Mouse (Mus musculus) monocyte, adult 5-6 weeks (primary cell): ENCODE measurements around the gene Ednrb. TPM values are rescaled to one million over a fixed set of nuclear protein-coding genes. Genes with fewer than 3 reads are reported as not detected.

ENCODE experiments used
- ATAC-seq: fragments of 153-309, 156-312 bp; replicated peaks from 2 replicates; pipeline ENCODE4 v1.8.0; 2017; ENCODE audit warnings: mild to moderate bottlenecking; ENCODE audit not compliant: low TSS enrichment, insufficient number of reproducible peaks, severe bottlenecking, poor library complexity, low FRiP score
- total RNA-seq: library from RNA; stranded (forward); fragments of 200-1000, 200-491, 200-594 nt; gene quantifications from 3 replicates; pipeline ENCODE4 v1.2.3, GENCODE M21; 2017

The Ednrb gene
- total RNA-seq, result not detected in 3 replicates

DNA sequence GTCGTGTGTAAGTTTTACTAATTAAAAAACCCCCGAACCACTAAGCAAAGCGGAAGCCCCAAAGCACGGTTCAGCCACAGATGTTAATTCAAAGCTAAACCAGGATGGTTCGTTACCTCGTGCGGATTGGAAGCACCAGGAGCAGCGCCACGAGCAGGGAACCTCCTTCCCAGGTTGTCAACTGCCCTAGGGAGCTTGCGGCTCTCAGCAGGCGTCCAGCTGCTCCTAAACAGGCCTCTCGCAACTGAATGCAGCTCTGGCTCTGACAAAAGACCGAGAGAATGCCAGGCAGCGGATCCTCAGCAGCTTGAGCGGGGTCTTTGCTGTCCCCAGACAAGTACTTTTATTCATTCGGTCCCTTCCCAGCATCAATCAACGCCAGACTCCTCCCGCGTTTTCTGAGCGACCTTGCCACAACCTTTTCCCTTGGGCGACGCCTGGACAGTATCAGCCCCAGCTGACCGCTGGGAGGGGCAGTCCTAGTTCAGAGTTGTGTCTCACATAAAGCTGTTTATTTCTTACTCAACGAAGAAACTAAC, at the start of gene Ednrb:
TSS of gene Ednrb (minus strand) at position 392 of the 539 bp plus-strand sequence.
- ATAC-seq, result no peak

DNA sequence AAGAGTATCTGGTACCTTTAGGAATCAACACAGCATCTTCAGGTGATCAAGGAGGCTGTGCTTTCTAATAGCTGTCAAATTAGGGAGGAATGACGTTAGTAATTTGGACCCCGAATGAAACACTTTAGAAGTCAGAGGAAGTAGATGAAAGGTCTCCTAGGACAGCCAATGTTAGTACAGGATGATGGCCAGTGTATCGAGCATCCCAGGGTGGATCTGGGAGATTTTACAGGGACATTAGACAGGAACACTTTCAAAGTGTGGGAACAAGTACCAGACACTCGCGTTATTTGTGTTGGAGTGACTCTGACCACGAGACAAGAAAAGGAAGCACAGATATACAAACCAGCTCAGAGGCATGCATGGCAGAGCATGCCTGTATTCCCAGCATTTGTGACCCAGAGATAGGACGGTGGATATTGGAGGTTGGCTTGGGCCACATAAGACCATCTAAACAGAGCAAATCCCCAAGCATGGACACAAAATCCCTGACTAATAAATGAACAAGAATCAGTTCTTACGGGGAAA, 48.3 kb upstream of the Ednrb start:
- no peak for ATAC-seq

DNA sequence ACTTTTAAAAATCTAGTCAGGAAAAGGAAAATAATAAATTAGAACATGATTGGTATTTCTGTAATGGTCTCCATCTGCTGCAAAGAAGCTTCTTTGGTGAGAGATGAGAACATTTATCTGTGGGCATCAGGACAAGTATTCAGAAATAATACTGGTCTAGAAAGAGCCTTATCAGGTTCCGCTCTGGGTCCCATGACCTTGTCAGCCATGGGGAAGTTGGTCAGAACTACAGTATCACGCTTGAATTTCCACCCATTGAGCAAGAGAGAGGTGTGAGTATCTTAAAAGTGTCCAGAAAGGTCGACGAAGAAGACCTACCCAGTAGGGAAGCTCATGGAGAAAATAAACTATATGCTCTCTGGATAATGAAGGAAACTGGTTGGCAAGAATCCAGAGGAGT, 46.6 kb upstream of the Ednrb start:
- ATAC-seq, result 0 out of 2 replicates have a peak, but pooled peaks have one; percentile 50

DNA sequence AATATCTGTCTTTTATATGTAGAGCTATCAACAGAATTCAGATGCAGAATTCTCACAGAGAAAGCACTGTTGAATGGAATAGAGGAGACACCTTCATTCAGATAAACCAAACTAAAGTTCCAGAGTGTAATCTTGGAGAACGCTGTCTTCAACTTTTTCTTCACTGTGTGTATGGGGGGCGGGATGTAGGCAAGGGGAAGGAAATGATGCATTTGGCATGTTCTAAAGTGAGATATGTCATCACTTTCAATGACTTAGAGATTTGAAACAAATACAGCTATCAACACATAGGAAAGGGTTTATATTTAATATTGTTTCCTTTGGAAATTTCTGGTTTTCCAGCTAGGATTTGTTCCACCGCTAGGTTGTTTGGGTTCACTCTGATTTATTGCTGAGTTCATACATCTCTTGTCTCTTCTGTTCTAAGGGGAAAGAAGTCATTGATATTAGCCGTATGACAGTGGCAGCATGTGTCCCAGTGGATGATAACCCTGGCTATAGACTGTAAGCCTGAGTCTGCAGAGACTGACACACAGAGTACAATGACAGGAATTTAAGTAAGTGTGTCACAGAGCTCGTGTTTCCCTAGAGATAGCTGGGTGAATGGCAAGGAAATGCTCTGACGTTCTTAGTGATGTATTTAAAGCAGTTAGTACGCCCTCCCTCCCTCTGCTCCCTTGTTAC, 40.8 kb upstream of the Ednrb start:
- ATAC-seq, result no peak

DNA sequence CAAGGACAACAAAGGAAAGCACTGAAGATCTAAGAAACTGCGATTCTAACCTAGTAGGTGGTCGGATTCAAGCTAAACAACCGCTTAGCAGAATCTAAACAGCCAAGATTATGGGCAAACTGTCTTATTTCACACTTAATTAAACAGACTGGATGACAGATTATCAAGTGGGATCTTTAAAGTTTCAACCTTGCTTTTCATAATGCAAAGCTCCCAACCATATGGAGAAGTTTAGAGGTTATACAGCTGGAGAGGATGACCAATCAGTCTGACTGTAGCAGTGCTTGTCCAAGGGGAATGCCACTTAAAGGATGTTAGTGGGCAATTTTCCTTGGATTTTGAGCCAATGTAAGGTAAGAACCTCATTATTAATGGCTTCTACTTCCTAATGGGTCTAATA, 38.7 kb upstream of the Ednrb start:
- ATAC-seq, result no peak

DNA sequence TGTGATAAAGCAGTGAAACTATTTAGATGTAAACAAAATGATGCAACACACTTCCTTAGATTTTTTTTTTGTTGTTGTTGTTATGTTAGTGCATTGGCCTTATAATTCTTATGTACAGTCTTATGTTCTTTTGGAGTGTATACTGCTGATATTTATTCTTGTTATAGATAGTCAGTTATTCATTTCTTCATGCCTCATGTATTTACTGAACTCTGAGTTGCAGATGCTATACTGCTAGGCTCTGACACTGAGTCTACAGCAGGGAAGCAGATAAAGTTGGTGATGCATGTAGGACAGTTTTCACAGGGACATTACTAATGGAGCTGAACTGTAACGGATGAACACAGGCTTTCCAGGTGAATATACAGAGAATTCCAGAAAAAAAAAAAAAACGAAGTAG, 32.9 kb upstream of the Ednrb start:
- ATAC-seq, result no peak

DNA sequence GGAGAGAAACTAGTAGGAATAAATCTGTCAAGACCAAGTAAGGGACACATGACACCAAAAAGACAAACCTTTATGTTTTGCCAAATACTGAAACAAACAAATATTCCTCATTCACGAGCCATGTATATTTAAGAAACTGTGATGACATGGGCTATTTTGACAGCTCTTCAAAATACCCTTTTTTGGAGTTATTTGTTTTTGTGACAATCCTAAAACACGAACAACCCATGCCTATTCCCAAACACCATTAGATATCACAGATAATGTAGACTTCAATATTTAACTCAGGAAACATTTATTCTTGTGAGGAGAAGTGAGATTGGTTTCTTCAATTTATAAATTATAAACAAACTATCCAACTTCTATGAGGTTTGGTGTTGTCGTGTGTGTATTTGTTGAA, 32.4 kb upstream of the Ednrb start:
- ATAC-seq, result no peak

DNA sequence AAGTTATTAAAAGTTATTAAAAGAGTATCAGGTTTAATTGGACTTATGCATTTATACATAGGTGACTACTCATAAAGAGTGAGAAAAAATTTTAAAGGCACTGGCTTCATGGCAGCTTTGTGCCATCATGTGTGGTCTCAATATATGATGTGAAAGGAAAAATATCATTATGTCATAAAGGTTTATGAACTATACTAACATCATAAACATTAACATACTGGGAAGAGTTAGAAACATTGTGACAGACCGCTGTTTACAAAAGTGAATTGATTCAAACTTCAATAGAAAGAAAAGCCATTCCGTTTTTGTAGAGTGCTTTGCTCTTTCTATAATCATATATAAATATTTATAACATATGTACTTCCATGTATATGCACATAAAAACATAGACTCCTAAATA, 22.4 kb upstream of the Ednrb start:
- no peak for ATAC-seq

DNA sequence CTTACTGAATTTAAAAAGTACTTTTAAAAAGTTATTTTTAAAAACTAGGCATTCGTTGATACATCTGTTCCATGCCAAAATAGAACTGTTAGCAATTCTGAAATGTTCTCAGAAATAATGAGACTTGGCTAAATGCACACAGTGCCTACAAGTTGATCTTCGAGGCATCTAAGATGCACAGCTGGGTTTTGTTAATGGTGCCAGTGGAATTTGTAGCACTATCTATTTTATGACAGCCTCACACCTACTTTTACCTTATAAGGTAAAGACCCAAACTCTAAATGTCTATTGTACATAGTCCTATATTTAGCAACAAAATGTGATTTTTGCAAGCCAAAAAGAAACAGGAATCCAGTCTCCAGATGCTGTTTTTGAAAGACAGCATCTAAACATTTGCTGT, 21.0 kb upstream of the Ednrb start:
- no peak for ATAC-seq

DNA sequence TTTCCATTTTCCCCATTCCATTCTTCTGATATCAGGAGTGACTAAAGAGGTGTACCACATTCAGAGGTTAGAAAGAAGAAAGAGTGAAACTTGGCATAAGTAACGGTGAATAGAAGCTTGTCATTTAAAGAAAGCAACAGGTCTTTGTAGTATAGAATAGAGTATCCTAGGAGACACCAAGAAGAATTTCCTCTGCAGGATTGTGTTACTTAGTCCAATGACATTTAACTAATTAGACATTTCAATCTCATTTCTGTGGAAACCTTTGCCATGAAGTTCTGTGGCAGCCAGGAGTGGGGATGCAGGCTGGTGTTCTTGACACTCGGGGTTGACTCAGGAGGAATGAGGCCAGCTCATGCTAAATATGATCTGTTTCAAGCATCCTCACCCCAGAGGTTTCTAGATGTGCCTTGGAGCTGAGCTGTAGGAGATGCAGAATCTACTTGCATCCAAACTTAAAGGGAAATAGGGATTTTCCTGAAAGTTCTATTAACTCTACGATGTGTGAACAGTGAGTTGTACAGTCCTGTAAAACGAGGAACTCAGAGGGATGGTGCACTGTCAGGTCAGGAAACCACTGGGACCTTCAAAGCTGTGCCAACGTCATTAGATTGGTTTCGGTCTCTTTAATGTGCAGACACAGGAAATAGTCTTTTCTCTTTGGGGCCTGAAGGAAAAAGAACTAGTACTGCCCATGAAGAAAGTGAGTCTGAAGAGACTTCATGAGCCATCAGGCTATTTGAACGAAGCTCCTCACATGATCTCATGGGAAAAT, 6.1 kb upstream of the Ednrb start:
- no peak for ATAC-seq

DNA sequence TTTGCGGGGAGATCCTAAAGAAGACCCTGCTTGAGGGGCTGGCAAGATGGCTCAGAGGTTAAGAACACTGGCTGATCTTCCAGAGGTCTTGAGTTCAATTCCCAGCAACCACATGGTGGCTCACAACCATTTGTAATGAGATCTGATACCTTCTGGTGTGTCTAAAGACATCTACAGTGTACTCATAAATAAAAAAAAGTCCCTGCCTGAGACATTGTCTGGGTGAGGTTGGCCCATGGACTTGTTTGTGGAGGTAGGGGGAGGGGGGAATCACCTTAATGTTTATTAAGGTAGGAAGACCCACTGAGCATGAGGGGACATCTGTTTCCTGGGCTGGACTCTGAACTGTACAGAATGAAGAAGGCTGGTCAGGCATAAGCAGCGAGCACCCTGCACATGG, 1.5 kb upstream of the Ednrb start:
- no peak for ATAC-seq

DNA sequence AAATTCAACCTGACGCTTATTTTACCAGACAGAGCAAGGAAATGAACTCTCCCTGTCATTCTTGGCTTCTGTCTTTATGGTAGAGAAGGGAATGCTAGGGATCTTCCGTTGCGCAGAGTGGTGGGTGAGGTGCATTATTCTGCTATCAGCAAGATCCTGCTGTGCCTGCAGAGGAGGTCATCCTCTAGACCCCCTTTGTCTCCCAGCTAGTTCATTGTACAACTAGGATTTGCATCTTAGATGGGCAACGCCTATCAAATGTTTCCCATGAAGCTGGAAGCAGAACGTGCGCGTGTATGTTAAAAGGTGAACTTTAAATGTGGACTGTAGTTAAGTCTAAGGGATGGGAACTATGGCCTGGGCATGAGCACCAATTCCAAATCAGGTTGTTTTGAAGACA, 742 bp upstream of the Ednrb start:
- ATAC-seq, result no peak

DNA sequence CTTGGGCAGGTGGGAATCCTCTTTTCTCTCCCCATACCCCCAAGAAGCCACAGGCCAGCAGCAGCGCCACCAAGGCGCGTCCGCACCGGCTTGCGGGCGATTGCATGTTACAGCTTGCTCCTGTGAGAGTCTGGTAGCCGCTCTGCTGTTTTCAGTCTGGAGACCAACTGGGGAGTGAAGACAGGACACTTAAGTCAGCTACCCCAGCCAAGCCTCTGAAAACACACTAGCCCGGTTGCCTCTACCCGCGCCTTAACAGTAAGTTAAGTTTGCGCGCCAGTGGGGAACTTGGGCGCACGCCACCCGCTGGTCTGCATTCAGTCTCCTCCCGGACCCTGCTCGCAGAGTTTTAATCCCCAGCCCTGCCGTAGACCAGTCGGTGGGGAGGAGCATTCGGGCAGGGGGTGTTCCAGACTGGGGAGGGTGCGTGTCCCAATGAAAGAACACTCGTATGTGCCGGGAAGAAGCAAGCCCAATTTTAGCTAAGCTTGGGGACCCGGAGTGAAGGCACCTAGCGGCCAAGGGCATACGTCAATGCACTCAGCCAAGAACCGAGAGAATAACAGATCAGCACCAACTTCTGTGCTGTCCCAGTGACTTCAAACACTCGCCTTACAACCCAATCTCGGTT, 716 bp downstream of the Ednrb start:
- ATAC-seq, result 0 out of 2 replicates have a peak, but pooled peaks have one; percentile 47

DNA sequence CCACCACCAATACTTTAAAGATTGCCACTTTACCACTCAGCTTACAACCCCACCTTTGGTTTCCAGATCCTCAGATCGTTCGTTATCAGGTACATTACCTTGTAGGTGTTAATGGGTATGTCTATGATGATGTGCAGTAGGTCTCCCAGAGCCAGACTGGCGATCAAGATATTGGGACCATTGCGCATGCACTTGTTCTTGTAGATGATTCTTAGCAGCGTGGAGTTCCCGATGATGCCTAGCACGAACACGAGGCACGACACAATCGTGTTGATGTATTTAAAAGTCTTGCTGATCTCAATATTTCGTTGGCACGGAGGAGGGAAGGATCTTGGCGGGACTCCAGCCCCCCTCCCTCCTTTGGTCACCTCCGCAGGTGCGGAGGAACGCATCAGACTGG, 1.3 kb downstream of the Ednrb start:
- no peak for ATAC-seq

DNA sequence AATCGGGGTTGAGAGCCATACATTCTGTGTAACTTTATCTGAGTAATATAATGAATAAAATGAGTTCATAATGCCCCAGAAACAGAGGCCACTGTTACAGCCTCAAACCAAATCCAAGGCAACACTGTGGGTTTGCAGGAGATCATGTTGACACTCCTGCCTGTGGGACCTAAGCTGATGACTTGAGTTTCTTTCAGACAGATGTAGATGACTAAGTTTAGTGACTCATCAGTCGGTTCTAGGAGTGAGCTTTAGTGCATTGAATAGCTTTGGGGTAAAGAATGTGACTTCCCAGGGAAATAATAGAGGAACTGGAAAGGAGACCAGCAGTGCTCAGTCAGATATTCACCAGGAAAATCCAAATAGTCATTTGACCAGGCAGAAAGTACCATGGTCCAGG, 3.8 kb downstream of the Ednrb start:
- ATAC-seq, result no peak

DNA sequence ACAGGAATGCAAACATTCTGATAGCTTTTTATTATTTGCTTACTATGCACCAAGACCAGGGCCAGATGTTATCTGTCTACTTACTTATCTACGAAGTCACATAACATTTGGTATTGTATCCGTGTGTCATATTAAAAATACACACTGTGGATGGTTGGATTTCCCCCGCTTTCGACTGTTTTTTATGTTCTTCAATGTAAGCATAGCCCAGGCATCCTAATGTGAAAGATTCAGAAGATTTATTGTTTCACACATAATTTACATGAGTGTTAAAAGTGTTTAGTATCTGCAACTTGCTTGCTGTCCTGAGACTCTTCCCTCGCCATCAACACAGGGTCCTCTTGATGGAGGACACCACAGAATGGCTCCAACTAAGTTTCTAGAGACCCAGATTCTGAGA, 5.3 kb downstream of the Ednrb start:
- no peak for ATAC-seq

DNA sequence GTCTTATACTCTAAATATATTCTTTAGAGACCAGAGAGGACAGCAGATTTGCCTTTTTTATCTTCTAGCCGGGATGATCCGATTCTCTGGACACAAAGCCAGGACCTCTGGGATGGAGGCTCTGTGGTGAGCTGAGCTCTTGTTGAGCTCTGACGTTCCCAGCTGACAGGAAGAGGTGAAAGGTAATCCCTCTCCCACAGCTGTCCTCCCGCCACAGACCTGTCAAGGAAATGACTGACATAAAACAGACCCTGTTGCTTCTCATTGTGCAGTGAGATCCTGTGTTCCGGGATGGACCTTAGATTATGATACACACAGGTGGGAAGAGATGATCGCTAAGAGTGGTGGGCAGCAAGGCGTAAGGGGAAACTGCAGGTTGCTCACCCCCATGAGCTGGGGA, 9.6 kb downstream of the Ednrb start:
- ATAC-seq, result no peak

DNA sequence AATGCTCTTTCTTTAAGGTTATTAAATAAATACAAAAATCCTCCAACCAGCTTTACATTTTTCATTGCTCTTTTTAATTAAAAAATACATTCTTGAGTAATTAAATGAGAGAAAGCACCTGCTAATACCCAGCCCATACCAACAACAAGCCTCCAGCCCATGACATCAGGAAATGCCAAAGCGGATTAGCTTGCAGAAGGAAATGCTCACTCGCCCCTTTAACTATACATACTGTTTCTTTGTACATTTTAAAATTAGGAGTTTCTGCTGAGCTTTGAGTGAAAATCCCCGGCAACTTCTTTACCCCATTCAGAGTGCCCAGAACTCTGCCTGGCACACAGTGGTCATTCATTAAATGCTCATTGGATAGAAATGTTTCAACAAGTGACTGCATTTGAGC, 10.1 kb downstream of the Ednrb start:
- no peak for ATAC-seq

DNA sequence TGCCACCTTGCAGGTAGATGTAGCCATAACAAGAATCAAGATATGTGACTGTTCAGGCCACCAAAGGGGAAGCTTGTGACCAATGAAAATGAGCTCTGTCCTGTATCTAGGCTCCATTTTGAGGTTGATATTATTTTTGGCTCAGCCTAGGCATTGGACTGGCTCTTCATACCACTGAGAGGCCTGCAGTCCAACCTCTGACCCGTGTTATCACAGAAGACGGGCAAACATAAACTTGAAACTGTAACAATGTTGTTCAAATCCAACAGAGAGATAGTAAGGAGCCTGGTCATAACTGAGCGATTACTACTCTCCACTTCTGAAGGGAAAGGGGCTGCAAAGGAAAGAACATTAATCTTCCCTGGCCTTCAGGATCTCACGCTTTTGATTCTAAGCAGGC, 11.7 kb downstream of the Ednrb start:
- ATAC-seq, result no peak
